Mouse (Mus musculus): ENCODE measurements around the gene Inpp5f.

Inpp5f gene

DNA sequence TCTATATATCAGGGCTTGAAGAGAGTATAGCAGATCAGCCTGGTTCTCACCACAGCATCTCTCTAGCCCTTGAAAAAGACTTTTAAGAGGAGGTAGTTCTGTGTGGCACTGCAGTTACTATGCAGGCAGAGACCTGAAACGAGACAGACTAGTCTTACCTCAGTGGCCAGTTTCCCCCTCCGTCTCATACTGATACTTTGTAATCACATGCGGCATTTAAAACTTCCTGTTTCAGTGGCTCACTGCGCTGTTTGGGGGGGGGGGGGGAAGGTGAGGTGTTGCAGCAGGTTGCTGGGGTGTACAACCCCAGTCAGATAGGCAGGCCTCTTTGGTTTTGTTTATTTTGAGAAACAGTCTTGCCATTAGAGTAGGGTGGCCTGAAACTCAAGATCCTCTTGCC is 22.0 kb downstream of the Inpp5f start:
- in situ Hi-C loops (cut with MboI; ENCODE audit: low pct_unique_long_range_greater_than_20kb in 1 of 2, low sequenced_read_pairs in 2 of 2, unreplicated experiment in 1 of 2): no loop called here

DNA sequence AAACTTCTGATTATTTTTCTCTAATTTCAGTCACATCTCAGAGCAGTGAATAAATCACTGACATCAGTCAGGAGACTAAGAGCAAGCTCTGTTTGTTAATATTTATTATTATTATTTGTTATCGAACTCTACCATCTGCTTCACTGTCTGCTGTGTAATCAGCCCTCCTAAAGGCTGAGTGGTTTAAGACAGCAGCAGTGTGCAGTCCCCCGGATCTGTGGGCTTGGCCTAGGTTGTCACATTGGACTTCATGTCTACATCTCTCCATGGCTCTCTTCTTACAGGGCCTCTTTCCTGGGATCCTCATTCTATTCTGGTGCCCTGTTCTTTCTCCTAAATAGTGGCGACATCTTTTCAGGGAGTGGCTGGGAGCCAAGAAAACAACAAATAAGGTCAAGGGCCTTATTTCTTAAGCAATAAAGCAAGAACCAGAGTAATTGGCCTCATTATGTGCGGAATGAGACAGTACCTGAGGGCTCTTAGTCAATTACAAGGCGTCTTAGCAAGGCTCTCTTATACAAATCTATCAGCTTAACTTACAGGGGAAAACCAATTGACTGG is 28.9 kb downstream of the Inpp5f start:
- in situ Hi-C loops (cut with MboI; ENCODE audit: low pct_unique_long_range_greater_than_20kb in 1 of 2, low sequenced_read_pairs in 2 of 2, unreplicated experiment in 1 of 2): no loop called here

DNA sequence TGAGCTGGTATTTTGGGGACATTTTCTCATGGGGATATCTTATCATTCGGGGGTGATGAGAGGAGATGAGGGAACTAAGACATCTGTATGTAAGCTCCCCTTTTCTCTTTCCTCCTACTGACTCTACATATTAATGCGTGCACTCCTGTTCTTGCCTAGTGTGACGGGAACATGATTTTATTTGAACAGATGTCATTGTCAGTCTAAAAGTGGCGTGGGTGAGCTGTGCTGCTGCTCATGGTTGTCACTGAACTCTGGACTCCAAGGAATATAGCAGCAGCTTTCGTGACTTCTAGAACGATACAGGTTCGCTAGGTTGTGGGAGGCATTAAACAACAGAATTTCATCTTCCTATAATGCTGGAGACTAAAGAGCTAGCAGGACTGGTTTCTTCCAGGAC is 30.4 kb downstream of the Inpp5f start:
- in situ Hi-C loops (cut with MboI; ENCODE audit: low pct_unique_long_range_greater_than_20kb in 1 of 2, low sequenced_read_pairs in 2 of 2, unreplicated experiment in 1 of 2): no loop called here

DNA sequence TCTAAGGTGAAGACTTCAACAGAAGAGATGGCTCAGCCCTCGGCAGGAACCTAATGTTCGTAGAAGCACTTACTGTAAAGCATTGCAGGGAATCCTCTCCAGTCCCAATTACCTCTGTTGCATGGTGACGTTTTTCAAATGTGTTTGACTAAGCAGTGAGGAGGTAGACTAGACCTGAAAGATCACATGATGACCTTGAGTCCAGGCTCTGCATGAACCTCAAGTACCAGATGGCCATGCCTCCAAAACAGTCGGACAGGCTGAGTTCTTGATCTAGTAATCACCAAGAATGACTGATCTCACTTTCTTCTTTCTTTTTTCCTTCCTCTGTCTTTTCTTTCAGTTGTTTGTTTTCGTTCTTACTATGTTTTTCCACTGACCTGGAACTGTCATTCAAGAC is 31.3 kb downstream of the Inpp5f start:
- in situ Hi-C loops (cut with MboI; ENCODE audit: low pct_unique_long_range_greater_than_20kb in 1 of 2, low sequenced_read_pairs in 2 of 2, unreplicated experiment in 1 of 2): no loop called here

DNA sequence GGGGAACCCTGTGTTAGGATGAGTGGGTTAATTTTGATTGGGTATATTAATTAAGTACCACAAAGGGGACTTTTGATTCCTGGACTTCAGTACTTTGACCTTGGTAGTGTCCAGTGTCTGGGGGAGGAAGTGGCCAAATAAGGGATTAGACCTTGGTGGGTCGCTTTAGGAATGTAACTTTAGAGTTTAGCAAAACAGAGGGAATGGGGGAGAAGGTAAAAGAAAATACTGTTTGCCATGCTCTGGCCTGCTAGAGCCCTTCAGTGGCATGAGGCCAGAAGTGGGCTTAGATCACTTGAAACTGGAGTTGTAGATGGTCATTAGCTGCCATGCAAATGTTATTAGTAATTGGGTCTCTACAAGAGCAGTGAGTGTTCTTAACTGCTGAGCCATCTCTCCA is 45.8 kb downstream of the Inpp5f start:
- in situ Hi-C loops (cut with MboI; ENCODE audit: low pct_unique_long_range_greater_than_20kb in 1 of 2, low sequenced_read_pairs in 2 of 2, unreplicated experiment in 1 of 2): no loop called here

DNA sequence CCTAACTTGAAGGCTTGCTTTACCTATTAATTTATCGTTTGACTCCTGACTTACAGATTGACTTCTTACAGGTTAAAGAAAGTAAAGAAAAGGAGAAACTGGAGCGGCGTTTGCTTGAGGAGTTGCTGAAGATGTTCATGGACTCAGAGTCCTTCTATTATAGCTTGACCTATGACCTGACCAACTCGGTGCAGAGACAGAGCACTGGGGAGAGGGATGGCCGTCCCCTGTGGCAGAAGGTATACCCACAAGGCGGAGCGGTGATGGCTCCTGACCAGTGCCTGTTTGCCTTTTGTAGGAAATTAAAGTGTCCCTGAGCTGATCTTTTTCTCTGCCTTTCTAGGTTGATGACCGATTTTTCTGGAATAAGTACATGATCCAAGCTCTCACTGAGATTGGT is 52.8 kb downstream of the Inpp5f start:
- in situ Hi-C loops (cut with MboI; ENCODE audit: low pct_unique_long_range_greater_than_20kb in 1 of 2, low sequenced_read_pairs in 2 of 2, unreplicated experiment in 1 of 2): no loop called here

DNA sequence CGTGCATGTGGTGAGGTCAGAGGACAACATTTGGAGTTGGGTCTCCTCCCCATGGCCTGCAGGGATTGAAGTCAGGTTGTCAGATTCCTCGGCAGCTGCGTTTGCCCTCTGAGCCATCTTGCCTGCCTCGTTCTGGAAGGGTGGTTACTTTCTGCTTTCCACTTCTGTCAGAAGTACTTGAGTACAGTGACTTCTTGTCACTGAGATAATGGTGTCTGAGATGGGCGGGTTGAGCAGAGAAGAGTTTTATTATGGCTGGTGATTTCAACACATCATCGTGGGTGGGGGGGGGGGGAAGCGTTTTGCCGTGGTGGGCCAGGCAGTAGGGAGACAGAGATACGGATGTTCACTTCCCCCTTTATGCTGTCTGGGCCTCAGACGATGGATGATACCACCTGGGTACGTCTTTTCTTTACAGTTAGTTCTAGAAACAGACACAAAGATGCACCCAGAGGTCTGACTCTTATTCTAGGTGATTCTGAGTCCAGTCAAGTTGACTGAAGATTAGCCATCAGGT is 53.8 kb downstream of the Inpp5f start:
- in situ Hi-C loops (cut with MboI; ENCODE audit: low pct_unique_long_range_greater_than_20kb in 1 of 2, low sequenced_read_pairs in 2 of 2, unreplicated experiment in 1 of 2): no loop called here

DNA sequence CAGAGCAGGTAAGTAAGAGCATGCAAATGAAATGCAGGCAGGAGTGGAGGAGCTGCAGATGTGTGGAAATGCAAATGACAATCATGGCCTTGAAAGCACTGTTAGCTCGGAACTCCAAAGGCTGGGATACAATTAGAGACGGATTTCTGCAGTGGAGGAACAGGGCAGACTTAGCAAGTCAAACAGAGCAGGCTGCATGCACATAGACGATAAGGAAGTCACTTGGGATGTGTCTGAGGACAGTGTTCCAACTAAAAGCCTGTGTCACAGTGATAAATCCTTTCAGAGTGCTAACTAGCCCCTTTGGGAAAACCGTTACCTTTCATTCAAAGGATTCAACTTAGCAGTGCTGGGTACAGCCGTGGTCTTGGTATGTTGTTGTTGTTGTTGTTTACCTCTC is 56.7 kb downstream of the Inpp5f start:
- in situ Hi-C loops (cut with MboI; ENCODE audit: low pct_unique_long_range_greater_than_20kb in 1 of 2, low sequenced_read_pairs in 2 of 2, unreplicated experiment in 1 of 2): no loop called here

DNA sequence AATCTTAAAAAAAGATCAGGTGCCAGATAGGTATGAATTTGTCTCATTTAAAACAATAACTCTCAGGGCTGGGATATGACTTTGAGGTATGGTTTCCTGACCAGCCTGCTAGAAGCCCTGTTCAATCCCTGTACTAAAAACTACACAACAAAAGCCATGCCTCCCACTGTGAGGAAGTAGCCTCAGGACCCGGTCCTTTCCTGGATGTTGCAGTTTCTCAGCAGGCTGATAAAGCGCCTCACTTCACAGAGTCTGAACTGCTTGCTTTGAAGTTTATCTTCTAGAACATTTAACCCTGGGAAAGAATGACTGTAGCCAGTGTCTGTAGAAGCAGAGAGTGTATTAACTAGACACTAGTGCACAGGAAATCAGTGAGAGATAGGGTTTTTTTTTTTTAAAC is 57.7 kb downstream of the Inpp5f start:
- in situ Hi-C loops (cut with MboI; ENCODE audit: low pct_unique_long_range_greater_than_20kb in 1 of 2, low sequenced_read_pairs in 2 of 2, unreplicated experiment in 1 of 2): no loop called here

DNA sequence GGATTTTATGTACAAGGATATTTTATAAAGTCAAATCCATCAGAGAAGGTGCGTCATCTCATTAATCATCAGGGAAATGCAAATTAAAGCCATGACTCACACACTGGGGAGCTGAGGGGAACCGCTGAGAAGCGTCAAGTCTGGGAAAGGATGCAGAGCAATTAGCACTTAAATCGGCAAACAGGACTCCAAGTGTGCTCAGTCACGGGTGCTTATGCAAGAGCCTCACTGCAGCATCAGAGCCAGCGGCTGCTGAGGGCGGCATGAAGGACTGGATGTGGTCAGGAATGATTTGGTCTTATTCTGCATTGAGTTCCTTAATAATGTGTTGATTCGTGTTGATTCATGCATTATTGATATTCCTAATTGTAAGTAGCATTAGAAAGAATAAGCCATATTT is 60.8 kb downstream of the Inpp5f start:
- in situ Hi-C loops (cut with MboI; ENCODE audit: low pct_unique_long_range_greater_than_20kb in 1 of 2, low sequenced_read_pairs in 2 of 2, unreplicated experiment in 1 of 2): no loop called here

DNA sequence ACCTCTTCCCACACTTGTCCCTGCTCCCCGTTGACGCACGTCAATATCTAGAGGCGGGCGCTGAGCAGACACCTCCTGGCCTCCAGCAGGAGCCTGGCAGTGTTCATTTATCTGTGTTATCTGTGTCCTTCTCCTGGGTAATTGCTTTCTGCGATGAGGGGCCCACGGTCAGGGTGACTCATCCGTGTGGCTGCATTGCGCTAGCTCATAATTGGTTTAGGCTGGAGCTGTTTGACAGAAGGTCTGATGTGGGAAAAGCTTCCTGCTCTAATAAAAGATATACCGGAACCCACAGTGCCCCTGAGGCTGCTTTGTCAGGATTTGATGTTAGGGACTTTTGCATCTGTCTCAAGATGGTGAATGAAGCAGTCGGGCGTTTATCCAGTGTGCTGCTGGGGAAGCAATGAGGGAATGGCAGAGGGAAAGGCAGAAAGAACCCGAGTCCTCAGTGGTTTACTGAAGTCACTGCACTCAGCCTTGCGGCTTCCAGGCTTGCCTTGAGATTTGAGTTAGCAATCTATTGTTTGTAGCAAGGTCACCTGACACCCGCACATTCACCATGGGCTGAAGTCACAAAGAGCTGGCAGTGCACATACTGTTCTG is 61.4 kb downstream of the Inpp5f start:
- in situ Hi-C loops (cut with MboI; ENCODE audit: low pct_unique_long_range_greater_than_20kb in 1 of 2, low sequenced_read_pairs in 2 of 2, unreplicated experiment in 1 of 2): no loop called here

DNA sequence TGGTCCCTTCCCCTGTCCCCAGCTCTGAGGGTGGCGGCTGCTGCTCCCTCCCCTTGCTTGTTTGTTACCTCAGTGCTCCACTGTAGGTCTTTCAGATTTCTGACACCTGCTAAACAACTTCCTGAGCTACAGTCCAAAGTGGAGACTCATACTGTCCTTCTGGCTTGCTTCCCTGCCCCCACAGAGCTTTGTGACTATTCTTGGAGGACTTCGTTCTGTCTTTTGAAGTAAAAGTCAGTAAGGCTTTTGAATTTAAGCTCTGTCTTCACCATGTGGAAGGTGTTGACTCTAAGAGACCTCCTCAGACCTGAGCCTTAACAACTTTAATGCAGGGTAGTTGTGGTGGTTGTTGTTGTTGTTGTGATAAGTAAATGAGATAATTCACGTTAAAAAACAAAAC is 67.4 kb downstream of the Inpp5f start:
- in situ Hi-C loops (cut with MboI; ENCODE audit: low pct_unique_long_range_greater_than_20kb in 1 of 2, low sequenced_read_pairs in 2 of 2, unreplicated experiment in 1 of 2): no loop called here

DNA sequence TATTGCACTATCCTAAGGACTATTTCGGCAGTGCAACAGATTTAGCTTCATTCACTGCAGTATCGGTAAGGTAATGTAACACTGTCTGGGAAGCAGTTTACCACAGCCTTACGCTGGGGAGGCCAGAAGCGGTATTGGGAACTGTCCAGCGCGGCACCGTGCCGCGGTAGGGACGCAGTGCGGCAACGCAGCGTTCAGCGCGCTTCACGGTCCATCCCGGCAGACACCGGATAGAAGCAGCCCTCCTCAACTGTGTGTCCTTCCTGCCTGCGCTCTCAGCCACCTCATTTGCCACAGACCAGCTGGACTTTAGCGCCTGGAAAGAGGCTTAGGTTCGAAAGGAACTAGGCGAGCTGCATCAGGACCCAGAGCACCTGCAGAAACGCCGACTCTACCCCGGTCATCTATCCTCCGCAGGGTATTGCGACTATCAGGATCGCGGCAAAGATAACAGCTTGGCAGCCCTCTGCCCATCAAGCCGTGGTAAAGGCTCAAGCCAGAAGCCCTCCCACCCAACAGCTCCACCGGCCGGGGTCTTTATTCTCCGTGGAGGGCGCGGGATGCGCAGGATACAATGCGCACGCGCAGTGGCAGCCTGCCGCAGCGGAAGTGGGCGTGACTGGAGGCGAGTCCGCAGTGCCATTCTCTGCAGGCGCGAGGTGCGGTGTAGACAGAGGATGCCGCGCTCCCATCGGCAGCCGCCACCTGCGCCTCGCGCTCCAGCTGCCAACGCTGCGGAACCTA is 76.9 kb downstream of the Inpp5f start:
- in situ Hi-C loops (cut with MboI; ENCODE audit: low pct_unique_long_range_greater_than_20kb in 1 of 2, low sequenced_read_pairs in 2 of 2, unreplicated experiment in 1 of 2): loop anchor here (5.0 to 10.0 kb wide), 3 partner anchors 211 to 313 kb away; no protein-coding TSS in a partner anchor

DNA sequence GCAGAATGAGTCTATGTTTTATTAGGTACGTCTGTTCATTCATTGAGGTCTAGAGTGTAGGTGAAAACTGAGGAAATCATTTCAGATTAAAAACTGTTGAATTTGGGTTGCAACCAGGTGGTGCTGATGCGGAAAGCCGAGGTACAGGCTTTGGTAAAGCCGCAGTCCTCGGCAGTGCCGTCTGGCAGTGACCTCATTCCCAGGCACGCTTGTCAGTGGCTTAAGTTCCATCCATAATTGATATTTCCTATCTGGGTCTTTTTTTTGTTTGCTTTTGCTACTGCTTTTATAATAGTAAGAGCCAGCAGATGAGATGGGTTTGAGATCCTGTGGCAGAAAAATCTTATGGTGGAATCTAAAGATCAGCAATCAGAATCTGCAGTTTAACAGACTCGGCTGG is 78.2 kb downstream of the Inpp5f start:
- in situ Hi-C loops (cut with MboI; ENCODE audit: low pct_unique_long_range_greater_than_20kb in 1 of 2, low sequenced_read_pairs in 2 of 2, unreplicated experiment in 1 of 2): loop anchor here (5.0 to 10.0 kb wide), 3 partner anchors 212 to 315 kb away; no protein-coding TSS in a partner anchor

DNA sequence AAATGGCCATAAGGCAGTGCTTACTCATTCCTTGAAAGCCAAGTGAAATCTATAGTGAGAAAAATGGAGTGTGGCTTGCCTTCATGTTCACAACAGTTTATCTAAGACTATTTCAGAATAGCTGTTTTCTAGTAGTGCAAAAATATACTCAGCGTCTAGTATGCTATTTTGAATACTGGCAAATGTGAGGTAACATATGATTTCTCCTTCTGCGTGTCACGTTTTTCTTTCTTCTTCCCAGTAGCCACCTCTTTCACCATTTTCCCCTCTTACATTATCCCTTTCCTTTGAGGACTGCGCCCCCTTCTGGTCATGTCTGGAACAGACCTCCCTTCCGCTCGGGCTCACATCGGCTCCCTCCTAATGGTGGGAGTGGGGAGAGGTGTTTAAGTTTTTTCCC is 78.9 kb downstream of the Inpp5f start:
- in situ Hi-C loops (cut with MboI; ENCODE audit: low pct_unique_long_range_greater_than_20kb in 1 of 2, low sequenced_read_pairs in 2 of 2, unreplicated experiment in 1 of 2): loop anchor here in 1 of 2 experiments (10.0 kb wide), 1 partner anchor 315 kb away; no protein-coding TSS in a partner anchor

DNA sequence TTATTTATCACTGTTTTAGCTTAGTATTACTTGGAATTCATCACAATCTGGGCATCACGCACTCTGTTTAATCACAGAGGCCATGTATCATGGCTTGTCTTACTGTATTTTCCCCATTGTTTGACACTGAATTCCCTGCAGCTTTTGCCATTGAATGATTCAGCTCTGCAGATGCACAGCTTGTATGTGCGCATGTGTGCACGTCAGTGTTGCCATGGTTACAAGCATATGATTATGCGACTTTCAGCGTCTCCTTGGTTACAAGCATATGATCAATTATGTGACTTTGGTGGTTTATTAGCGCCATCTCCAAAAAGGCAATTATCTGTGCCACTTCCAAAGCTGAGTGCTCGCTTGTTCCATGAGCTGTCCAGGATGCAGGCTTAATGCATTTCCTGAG is 79.7 kb downstream of the Inpp5f start:
- in situ Hi-C loops (cut with MboI; ENCODE audit: low pct_unique_long_range_greater_than_20kb in 1 of 2, low sequenced_read_pairs in 2 of 2, unreplicated experiment in 1 of 2): loop anchor here in 1 of 2 experiments (10.0 kb wide), 1 partner anchor 316 kb away; no protein-coding TSS in a partner anchor

DNA sequence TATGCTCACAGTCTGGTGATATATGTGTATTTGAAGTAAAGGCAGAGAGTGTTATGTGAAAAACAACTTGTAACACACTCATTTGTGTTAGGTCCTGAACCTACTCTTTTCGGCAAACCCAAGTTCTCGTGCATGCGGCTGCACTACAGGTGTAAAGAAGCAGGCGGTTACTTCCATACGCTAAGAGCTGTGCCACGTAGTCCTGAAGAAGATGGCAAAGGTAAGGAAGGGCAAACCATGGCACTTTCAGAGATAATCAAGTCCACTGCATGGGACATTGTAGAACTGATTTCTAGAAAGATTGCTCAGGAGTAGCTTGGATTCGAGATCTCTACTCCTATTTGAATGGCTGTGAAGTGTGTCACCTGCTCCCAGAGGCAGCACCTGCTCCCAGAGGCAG is 81.0 kb downstream of the Inpp5f start:
- in situ Hi-C loops (cut with MboI; ENCODE audit: low pct_unique_long_range_greater_than_20kb in 1 of 2, low sequenced_read_pairs in 2 of 2, unreplicated experiment in 1 of 2): loop anchor here in 1 of 2 experiments (10.0 kb wide), 1 partner anchor 317 kb away; no protein-coding TSS in a partner anchor

DNA sequence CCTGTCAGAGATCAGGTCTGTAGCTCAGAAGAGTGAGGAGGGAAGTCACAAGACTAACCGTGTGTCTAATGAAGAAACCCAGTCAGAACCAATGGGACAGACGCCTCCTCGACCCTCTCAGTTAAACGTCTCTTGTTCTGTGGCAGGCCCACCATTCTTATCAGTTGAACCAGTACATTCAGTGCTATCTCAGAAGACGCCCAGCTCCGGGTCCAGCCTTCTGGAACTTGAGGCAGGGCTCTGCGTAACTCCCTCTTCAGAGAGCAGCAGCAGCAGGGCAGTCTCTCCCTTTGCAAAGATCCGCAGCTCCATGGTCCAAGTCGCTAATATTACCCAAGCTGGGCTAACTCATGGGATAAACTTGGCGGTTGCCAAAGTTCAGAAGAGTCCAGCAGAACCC is 83.7 kb downstream of the Inpp5f start:
- in situ Hi-C loops (cut with MboI; ENCODE audit: low pct_unique_long_range_greater_than_20kb in 1 of 2, low sequenced_read_pairs in 2 of 2, unreplicated experiment in 1 of 2): loop anchor here in 1 of 2 experiments (10.0 kb wide), 1 partner anchor 320 kb away; no protein-coding TSS in a partner anchor

DNA sequence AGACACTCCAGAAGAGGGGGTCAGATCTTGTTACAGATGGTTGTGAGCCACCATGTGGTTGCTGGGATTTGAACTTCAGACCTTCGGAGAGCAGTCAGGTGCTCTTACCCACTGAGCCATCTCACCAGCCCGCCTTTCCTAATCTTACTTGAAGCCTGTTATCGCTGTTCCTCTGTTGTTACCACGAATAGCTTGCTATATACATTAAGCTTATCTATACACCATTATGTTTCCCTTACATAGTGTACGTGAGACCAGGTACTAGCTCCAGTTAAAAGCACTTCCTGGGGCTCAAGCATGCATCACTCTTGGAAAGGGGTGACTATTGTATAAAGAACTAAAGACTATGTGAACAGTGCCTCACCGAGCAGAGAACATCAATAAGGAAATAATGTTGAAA is 88.8 kb downstream of the Inpp5f start:
- in situ Hi-C loops (cut with MboI; ENCODE audit: low pct_unique_long_range_greater_than_20kb in 1 of 2, low sequenced_read_pairs in 2 of 2, unreplicated experiment in 1 of 2): loop anchor here in 1 of 2 experiments (10.0 kb wide), 1 partner anchor 325 kb away; no protein-coding TSS in a partner anchor

Measured in mouse embryonic stem cell (cell line).